Mouse (Mus musculus): ENCODE measurements around the gene Doxl2.

Gene Doxl2

GRCm38 (mm10) chr6:48974663-48975062 lies at the start of gene Doxl2:
Gene Doxl2 (plus strand): TSS chr6:48974963.
- 89% methylated on average over 2 of the region's 2 CpGs for WGBS

DNA sequence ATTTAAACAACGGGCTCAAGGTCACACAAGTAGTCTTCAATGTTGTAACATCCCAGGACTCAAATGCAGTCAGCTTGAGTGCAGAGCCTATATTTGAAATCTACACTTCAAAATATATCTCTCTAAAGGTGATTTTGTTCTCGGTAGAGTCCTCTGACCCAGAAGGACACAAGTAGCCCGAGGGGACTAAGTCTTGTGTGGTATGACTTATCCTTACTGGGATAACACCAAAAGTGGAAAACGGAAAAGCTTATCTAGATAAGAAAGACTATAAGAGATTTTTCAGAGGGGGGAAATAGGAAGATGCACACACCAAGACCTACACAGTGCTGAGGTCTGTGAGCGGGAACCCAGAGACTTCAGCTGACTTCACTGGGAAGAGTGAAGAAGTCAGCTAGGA lies 45.2 kb upstream of the Doxl2 start, which contains the start of gene 1600015I10Rik:
TSS of gene 1600015I10Rik (plus strand) at position 301 of the 400 bp plus-strand sequence.
- 93% methylated on average over 5 of the region's 5 CpGs for WGBS

GRCm38 (mm10) chr6:48949596-48949995 lies 25.2 kb upstream of the Doxl2 start:
- WGBS = 71% methylated on average over 2 of the region's 2 CpGs

- 90% methylated on average over 5 of the region's 5 CpGs for WGBS
These were observed 24.1 kb upstream of the Doxl2 start for GRCm38 (mm10) chr6:48950676-48951075.

GRCm38 (mm10) chr6:48951630-48952029 lies 23.1 kb upstream of the Doxl2 start:
- WGBS = 85% methylated on average over 6 of the region's 6 CpGs

DNA sequence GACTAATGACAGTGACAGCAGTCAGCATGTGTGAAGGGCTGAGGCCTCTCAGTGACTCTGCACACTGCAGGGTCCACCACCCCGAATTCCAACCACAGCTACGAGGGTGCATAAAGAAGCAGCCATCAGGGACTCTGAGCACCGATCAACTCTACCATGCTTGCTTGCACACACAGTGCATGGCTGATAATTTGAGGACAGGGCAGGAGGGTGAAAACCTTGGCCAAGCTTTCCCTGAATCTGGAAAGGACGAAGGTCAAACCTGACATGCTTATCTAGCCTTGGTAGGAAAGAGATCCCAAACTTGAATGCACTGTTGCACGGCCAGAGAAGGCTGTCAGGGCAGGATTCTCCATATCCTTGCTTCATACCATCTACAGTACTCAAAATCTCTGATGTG lies 21.5 kb upstream of the Doxl2 start:
- 96% methylated on average over 5 of the region's 5 CpGs for WGBS

DNA sequence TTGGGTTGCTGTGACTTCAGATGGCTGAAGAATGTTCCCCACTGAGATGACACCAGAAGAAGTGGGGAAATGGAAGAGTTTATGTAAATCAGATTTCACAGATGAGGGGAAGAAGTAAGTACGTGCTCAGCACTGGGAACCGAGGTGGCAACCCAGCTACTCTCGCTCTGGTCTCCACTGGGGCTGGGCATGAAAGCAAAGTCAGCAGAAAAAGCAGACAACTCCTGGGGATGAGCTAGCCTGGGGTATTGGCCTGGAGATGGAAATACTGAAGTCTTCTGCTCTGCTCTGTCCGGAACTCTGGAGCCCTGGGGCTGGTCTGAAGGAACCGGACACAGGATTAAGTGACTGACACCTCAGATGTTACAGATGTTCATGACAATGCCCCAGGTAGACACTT lies 20.6 kb upstream of the Doxl2 start:
- WGBS = 91% methylated on average over 5 of the region's 5 CpGs

DNA sequence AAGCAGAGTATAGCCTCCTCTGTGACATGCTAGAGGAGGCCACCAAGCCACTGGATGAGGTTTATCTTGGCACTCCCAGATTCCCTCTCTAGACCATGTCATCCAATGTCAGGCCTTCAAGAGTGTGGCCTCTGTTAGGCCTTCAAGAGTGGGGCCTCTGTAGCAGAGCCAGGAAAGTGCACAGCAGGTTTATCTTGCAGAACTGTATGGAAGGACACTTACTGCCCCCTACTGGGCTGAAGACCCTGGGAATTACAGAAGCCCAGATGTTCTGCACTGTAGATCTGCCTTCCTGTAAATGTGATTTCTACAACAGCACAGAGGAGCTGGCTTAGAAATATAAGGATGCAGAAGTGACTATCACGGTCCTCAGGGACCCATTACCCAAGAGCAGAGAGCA lies 19.8 kb upstream of the Doxl2 start:
- 54% methylated on average over 1 of the region's 1 CpGs for WGBS

- WGBS = 81% methylated on average over 4 of the region's 4 CpGs
These were observed 18.0 kb upstream of the Doxl2 start for GRCm38 (mm10) chr6:48956785-48957184.

GRCm38 (mm10) chr6:48958053-48958452 lies 16.7 kb upstream of the Doxl2 start:
- WGBS = 68% methylated on average over 1 of the region's 1 CpGs

GRCm38 (mm10) chr6:48959151-48959550 lies 15.6 kb upstream of the Doxl2 start:
- 36% methylated on average over 7 of the region's 7 CpGs for WGBS

GRCm38 (mm10) chr6:48966696-48967095 lies 8.1 kb upstream of the Doxl2 start:
- WGBS = 92% methylated on average over 5 of the region's 5 CpGs

GRCm38 (mm10) chr6:48979616-48980015 lies 4.9 kb downstream of the Doxl2 start:
- 49% methylated on average over 1 of the region's 1 CpGs for WGBS

GRCm38 (mm10) chr6:48982305-48982704 lies 7.5 kb downstream of the Doxl2 start:
- WGBS = 43% methylated on average over 3 of the region's 3 CpGs

GRCm38 (mm10) chr6:48986444-48986990 lies 11.8 kb downstream of the Doxl2 start, which contains the start of gene Svs1:
Gene Svs1 (plus strand): TSS chr6:48986861.
- 79% methylated on average over 7 of the region's 7 CpGs for WGBS

DNA sequence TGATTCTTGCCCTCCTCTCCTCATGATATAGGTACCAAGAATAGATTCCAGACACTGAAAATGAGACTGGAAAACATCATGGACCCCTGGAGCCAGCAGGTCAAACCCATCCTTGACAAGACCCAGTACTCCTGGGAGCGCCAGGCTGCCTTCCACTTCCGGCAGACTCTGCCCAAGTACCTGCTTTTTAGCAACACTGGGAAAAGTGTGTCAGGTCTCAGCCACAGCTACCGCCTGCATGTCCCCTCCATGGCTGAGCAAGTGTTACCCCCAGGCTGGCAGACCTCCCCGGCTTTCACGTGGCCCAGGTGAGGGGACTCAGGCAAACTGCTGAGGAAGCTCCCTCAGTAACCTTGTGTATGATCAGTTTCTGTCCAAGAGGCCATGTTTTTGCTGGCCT lies 15.2 kb downstream of the Doxl2 start:
- WGBS = 98% methylated on average over 5 of the region's 5 CpGs

DNA sequence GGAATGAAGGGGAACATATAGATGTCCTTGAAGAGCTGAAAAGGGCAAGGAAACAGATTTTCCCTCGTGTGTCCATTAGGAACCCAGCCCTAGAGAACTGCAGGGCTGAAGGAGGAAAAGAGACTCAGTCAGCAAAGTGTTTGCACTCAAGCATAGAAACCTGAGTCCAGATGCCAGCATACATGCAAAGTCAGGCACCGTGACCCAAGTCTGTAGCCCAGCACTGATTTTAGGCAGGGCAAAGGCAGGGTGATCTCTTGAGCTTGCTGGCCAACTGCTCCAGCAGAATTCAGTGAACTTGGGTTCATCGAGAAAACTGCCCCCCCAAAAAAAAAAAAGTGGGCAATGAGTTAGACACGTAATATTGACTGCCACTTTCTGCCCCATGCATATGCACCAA lies 17.2 kb downstream of the Doxl2 start:
- WGBS = 85% methylated on average over 4 of the region's 4 CpGs

DNA sequence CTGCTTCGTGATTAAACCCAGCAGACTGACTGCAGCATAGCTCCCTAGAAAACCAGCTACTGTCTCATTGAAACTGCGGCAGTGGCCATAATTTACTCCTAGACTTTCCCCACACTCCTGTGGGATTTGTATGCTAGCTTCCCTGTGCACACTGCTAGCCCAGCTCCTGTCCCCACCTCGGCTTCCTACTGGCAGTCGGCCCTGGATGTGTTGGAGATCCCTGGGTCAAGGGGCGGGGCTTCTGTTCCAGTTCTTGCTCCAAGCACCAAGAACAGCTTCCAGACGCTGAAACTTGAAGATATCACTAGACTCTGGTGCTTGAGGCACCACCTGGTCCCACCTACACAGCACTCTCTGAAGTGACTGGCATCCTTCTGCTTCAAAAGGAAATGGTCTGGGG lies 23.4 kb downstream of the Doxl2 start:
- 68% methylated on average over 6 of the region's 6 CpGs for WGBS

- WGBS = 91% methylated on average over 4 of the region's 4 CpGs
These were observed 24.0 kb downstream of the Doxl2 start for GRCm38 (mm10) chr6:48998796-48999195.

DNA sequence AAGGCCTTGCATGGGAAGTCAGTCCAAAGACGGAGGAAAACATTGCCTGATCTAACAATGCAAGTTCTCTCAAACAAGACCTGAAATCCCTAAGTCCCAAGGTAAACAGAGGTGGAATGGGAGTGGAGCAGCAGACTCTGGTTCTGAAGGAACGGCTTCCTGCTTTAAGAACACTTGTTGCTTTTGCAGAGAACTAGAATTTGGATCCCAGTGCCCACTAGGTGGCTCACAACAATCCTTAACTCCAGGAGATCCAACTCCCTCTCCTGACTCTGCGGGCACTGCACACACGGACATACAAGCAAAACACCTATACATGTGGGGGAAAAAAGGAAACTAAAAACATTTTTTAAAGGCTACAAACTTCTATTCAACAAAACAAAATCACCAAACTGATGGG lies 28.6 kb downstream of the Doxl2 start:
- 51% methylated on average over 4 of the region's 4 CpGs for WGBS

- WGBS = 2% methylated on average over 9 of the region's 9 CpGs
These were observed 33.2 kb downstream of the Doxl2 start for GRCm38 (mm10) chr6:49007981-49008380.

DNA sequence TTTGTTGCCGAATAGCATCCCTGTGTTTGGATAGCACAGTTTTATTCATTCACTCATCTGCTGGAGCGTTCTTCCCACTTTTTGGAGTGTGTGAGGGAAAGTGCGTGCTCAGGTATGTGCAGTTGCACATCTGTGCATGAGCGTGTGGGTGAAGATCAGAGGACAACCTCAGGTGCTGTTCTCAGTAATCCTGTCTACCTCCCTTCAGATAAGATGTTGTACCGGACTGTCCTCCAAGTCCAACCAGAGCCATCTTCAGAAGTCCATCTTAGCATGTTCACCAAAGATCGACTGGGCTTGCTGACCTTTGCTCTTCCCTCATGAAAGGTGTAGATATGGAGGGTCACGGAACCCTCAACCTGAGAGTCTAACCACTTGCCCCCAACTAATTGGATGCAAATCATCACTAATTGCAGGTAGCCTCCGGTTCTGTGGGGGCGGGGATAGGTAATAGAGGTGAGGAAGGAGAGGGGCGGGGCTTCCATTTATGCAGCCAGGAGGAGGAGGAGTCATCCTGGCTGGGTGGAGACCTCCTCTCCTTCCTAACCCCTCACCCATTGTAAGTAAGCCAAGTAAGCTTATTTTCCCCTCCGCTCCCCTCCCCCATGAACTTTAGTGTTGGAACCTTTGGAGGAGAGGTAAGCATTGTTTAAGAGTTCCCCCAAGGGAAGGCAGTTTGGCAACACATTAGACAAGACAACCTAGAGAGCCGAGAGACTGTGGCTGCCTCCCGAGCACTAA lies 33.8 kb downstream of the Doxl2 start:
- WGBS = 15% methylated on average over 13 of the region's 13 CpGs

- 31% methylated on average over 7 of the region's 7 CpGs for WGBS
These were observed 34.4 kb downstream of the Doxl2 start for GRCm38 (mm10) chr6:49009161-49009555.

Measured in cerebral cortex, adult 2 months (tissue).